Mouse (Mus musculus): ENCODE data around the gene Sele. TPM values are rescaled to one million over a fixed set of nuclear protein-coding genes. Genes with fewer than 3 reads are reported as not detected.
"Not testable (repeated sequence)": the region's sequence is repeated elsewhere in the genome, so short reads cannot be mapped to it uniquely, and the experiment has no call there.

Sele gene
- not detected in 2 replicates for polyA plus RNA-seq (2014; fragmentation: Nextera tagmentation; extraction: Ambion mirVana)

GRCm38 (mm10) chr1:164047934-164048333 is at the start of gene Sele:
Gene Sele (plus strand): TSS chr1:164048234.
- Histone ChIP-seq H3K9me3 (ENCODE audit: control insufficient read depth, low read length) (no peaks in the 10 kb centered on the region), H3K4me1 (replicated peaks; ENCODE audit: control insufficient read depth, insufficient read depth, low read length) (no peaks in the 10 kb centered on the region), H3K9ac (ENCODE audit: low read length) (no peak within 1 kb of the TSS), H3K4me3 (ENCODE audit: low read depth, low read length) (no peak within 1 kb of the TSS), H3K27ac (ENCODE audit: low read depth) (no peak within 1 kb of the TSS), H3K4me2 (ENCODE audit: low read length) (no peak within 1 kb of the TSS), H3K27me3 (replicated peaks; ENCODE audit: control insufficient read depth, insufficient read depth, low read length) (no peaks in the 10 kb centered on the region), H3K36me3 (ENCODE audit: control insufficient read depth, insufficient read depth, low read length) (no peaks in the 10 kb centered on the region)
- 81% methylated on average over 5 of the region's 5 CpGs for WGBS
- ATAC-seq (replicated peaks; ENCODE audit: low FRiP score, low TSS enrichment, low read depth) (no peak), DNase-seq (ENCODE audit: low spot score) (no peak)

- Histone ChIP-seq H3K27me3 (replicated peaks; ENCODE audit: control insufficient read depth, insufficient read depth, low read length) (no peaks in the 10 kb centered on the region), H3K27ac (ENCODE audit: low read depth) (no peak overlapping the region), H3K4me1 (replicated peaks; ENCODE audit: control insufficient read depth, insufficient read depth, low read length) (no peaks in the 10 kb centered on the region), H3K36me3 (ENCODE audit: control insufficient read depth, insufficient read depth, low read length) (no peaks in the 10 kb centered on the region), H3K4me2 (ENCODE audit: low read length) (no peak overlapping the region), H3K9me3 (ENCODE audit: control insufficient read depth, low read length) (no peaks in the 10 kb centered on the region), H3K4me3 (ENCODE audit: low read depth, low read length) (no peak overlapping the region), H3K9ac (ENCODE audit: low read length) (no peak overlapping the region)
- ATAC-seq (replicated peaks; ENCODE audit: low FRiP score, low TSS enrichment, low read depth) (no peak), DNase-seq (ENCODE audit: low spot score) (no peak)
- whole genome bisulfite sequencing: 68% methylated on average over 6 of the region's 6 CpGs
Measured at GRCm38 (mm10) chr1:164001831-164002452, 46.1 kb upstream of the Sele start.

GRCm38 (mm10) chr1:164004311-164004710 is 43.7 kb upstream of the Sele start:
- H3K27me3 ChIP-seq (replicated peaks; ENCODE audit: control insufficient read depth, insufficient read depth, low read length): no peaks in the 10 kb centered on the region
- H3K4me3 ChIP-seq (ENCODE audit: low read depth, low read length): no peak overlapping the region
- H3K36me3 ChIP-seq (ENCODE audit: control insufficient read depth, insufficient read depth, low read length): no peaks in the 10 kb centered on the region
- H3K9me3 ChIP-seq (ENCODE audit: control insufficient read depth, low read length): no peaks in the 10 kb centered on the region
- H3K4me2 ChIP-seq (ENCODE audit: low read length): no peak overlapping the region
- ATAC-seq (replicated peaks; ENCODE audit: low FRiP score, low TSS enrichment, low read depth) (no peak), DNase-seq (ENCODE audit: low spot score) (no peak)
- H3K9ac ChIP-seq (ENCODE audit: low read length): no peak overlapping the region
- no peak overlapping the region for H3K27ac ChIP-seq (ENCODE audit: low read depth)
- H3K4me1 ChIP-seq (replicated peaks; ENCODE audit: control insufficient read depth, insufficient read depth, low read length): no peaks in the 10 kb centered on the region
- 72% methylated on average over 3 of the region's 3 CpGs for WGBS

GRCm38 (mm10) chr1:164009235-164009634 is 38.8 kb upstream of the Sele start:
- no peak overlapping the region for H3K4me3 ChIP-seq (ENCODE audit: low read depth, low read length)
- ATAC-seq (replicated peaks; ENCODE audit: low FRiP score, low TSS enrichment, low read depth) (no peak), DNase-seq (ENCODE audit: low spot score) (no peak)
- no peaks in the 10 kb centered on the region for H3K27me3 ChIP-seq (replicated peaks; ENCODE audit: control insufficient read depth, insufficient read depth, low read length)
- WGBS: 40% methylated on average over 2 of the region's 2 CpGs
- H3K9me3 ChIP-seq (ENCODE audit: control insufficient read depth, low read length): no peaks in the 10 kb centered on the region
- H3K4me1 ChIP-seq (replicated peaks; ENCODE audit: control insufficient read depth, insufficient read depth, low read length): no peaks in the 10 kb centered on the region
- no peak overlapping the region for H3K4me2 ChIP-seq (ENCODE audit: low read length)
- no peak overlapping the region for H3K9ac ChIP-seq (ENCODE audit: low read length)
- no peaks in the 10 kb centered on the region for H3K36me3 ChIP-seq (ENCODE audit: control insufficient read depth, insufficient read depth, low read length)
- no peak overlapping the region for H3K27ac ChIP-seq (ENCODE audit: low read depth)

- Histone ChIP-seq H3K4me2 (ENCODE audit: low read length) (no peak overlapping the region), H3K27ac (ENCODE audit: low read depth) (no peak overlapping the region), H3K9ac (ENCODE audit: low read length) (no peak overlapping the region), H3K4me1 (replicated peaks; ENCODE audit: control insufficient read depth, insufficient read depth, low read length) (no peaks in the 10 kb centered on the region), H3K9me3 (ENCODE audit: control insufficient read depth, low read length) (no peaks in the 10 kb centered on the region), H3K4me3 (ENCODE audit: low read depth, low read length) (no peak overlapping the region), H3K36me3 (ENCODE audit: control insufficient read depth, insufficient read depth, low read length) (no peaks in the 10 kb centered on the region), H3K27me3 (replicated peaks; ENCODE audit: control insufficient read depth, insufficient read depth, low read length) (no peaks in the 10 kb centered on the region)
- WGBS: 71% methylated on average over 1 of the region's 1 CpGs
- ATAC-seq (replicated peaks; ENCODE audit: low FRiP score, low TSS enrichment, low read depth) (no peak), DNase-seq (ENCODE audit: low spot score) (no peak)
Measured at GRCm38 (mm10) chr1:164014616-164015015, 33.4 kb upstream of the Sele start.

GRCm38 (mm10) chr1:164018221-164018896 is 29.7 kb upstream of the Sele start:
- Histone ChIP-seq H3K4me3 (ENCODE audit: low read depth, low read length) (no peak overlapping the region), H3K4me2 (ENCODE audit: low read length) (no peak overlapping the region), H3K27me3 (replicated peaks; ENCODE audit: control insufficient read depth, insufficient read depth, low read length) (no peaks in the 10 kb centered on the region), H3K4me1 (replicated peaks; ENCODE audit: control insufficient read depth, insufficient read depth, low read length) (no peaks in the 10 kb centered on the region), H3K9ac (ENCODE audit: low read length) (no peak overlapping the region), H3K9me3 (ENCODE audit: control insufficient read depth, low read length) (no peaks in the 10 kb centered on the region), H3K27ac (ENCODE audit: low read depth) (no peak overlapping the region), H3K36me3 (ENCODE audit: control insufficient read depth, insufficient read depth, low read length) (no peaks in the 10 kb centered on the region)
- WGBS: 81% methylated on average over 16 of the region's 16 CpGs
- ATAC-seq (replicated peaks; ENCODE audit: low FRiP score, low TSS enrichment, low read depth) (no peak), DNase-seq (ENCODE audit: low spot score) (no peak)

- no peak for DNase-seq (ENCODE audit: low spot score)
- no peak overlapping the region for H3K4me2 ChIP-seq (ENCODE audit: low read length)
- H3K27me3 ChIP-seq (replicated peaks; ENCODE audit: control insufficient read depth, insufficient read depth, low read length): no peaks in the 10 kb centered on the region
- no peak overlapping the region for H3K27ac ChIP-seq (ENCODE audit: low read depth)
- H3K4me1 ChIP-seq (replicated peaks; ENCODE audit: control insufficient read depth, insufficient read depth, low read length): no peaks in the 10 kb centered on the region
- 69% methylated on average over 6 of the region's 6 CpGs for WGBS
- H3K9ac ChIP-seq (ENCODE audit: low read length): no peak overlapping the region
- no peak overlapping the region for H3K4me3 ChIP-seq (ENCODE audit: low read depth, low read length)
- no peaks in the 10 kb centered on the region for H3K9me3 ChIP-seq (ENCODE audit: control insufficient read depth, low read length)
- ATAC-seq (replicated peaks; ENCODE audit: low FRiP score, low TSS enrichment, low read depth): no peak
- no peaks in the 10 kb centered on the region for H3K36me3 ChIP-seq (ENCODE audit: control insufficient read depth, insufficient read depth, low read length)
Measured at GRCm38 (mm10) chr1:164019789-164020188, 28.2 kb upstream of the Sele start.

GRCm38 (mm10) chr1:164020746-164021145 is 27.3 kb upstream of the Sele start:
- 94% methylated on average over 3 of the region's 3 CpGs for WGBS

GRCm38 (mm10) chr1:164022106-164022505 is 25.9 kb upstream of the Sele start:
- ATAC-seq (replicated peaks; ENCODE audit: low FRiP score, low TSS enrichment, low read depth); H3K27ac ChIP-seq (ENCODE audit: low read depth); H3K36me3 ChIP-seq (ENCODE audit: control insufficient read depth, insufficient read depth, low read length); H3K4me3 ChIP-seq (ENCODE audit: low read depth, low read length); H3K27me3 ChIP-seq (replicated peaks; ENCODE audit: control insufficient read depth, insufficient read depth, low read length); DNase-seq (ENCODE audit: low spot score); H3K9me3 ChIP-seq (ENCODE audit: control insufficient read depth, low read length); H3K4me2 ChIP-seq (ENCODE audit: low read length); H3K9ac ChIP-seq (ENCODE audit: low read length); H3K4me1 ChIP-seq (replicated peaks; ENCODE audit: control insufficient read depth, insufficient read depth, low read length): not testable (repeated sequence)
- WGBS: 76% methylated on average over 5 of the region's 5 CpGs

More at GRCm38 (mm10) chr1:164020746-164021145, 27.3 kb upstream of the Sele start:
- H3K9me3 ChIP-seq (ENCODE audit: control insufficient read depth, low read length); H3K4me1 ChIP-seq (replicated peaks; ENCODE audit: control insufficient read depth, insufficient read depth, low read length); ATAC-seq (replicated peaks; ENCODE audit: low FRiP score, low TSS enrichment, low read depth); H3K4me3 ChIP-seq (ENCODE audit: low read depth, low read length); H3K27me3 ChIP-seq (replicated peaks; ENCODE audit: control insufficient read depth, insufficient read depth, low read length); H3K27ac ChIP-seq (ENCODE audit: low read depth); DNase-seq (ENCODE audit: low spot score); H3K4me2 ChIP-seq (ENCODE audit: low read length); H3K36me3 ChIP-seq (ENCODE audit: control insufficient read depth, insufficient read depth, low read length); H3K9ac ChIP-seq (ENCODE audit: low read length): not testable (repeated sequence)

All from intestine, embryonic 14.5 days (tissue).